Mouse (Mus musculus): ENCODE results near the gene Irf9. TPM values are rescaled to one million over a fixed set of nuclear protein-coding genes. Genes with fewer than 3 reads are reported as not detected.

Irf9 gene
- 24.2 and 24.8 TPM in 2 replicates for total RNA-seq (2021)
- long read RNA-seq, transcript Irf9-202 (9 exons, 2,459 nt): major isoform, 31 of 55 reads
- long read RNA-seq, transcript Irf9-203 (10 exons, 2,959 nt): minor isoform, 7 of 55 reads
- long read RNA-seq, partial matches to known transcripts: 7 of 55 reads
- long read RNA-seq, other reads (novel, unspliced or antisense): 9 of 55 reads

- no peak for DNase-seq
Observed at GRCm38 (mm10) chr14:55603271-55603632, at the start of gene Irf9. Irf9 (plus strand) TSS chr14:55603571.

- no peak for DNase-seq
Observed at GRCm38 (mm10) chr14:55554635-55555034, 48.7 kb upstream of the Irf9 start.

- DNase-seq: no peak
Observed at GRCm38 (mm10) chr14:55555788-55556187, 47.6 kb upstream of the Irf9 start.

GRCm38 (mm10) chr14:55557003-55557402 lies 46.4 kb upstream of the Irf9 start:
- DNase-seq: peak; percentile 77

- DNase-seq: no peak
Observed at GRCm38 (mm10) chr14:55557587-55557986, 45.8 kb upstream of the Irf9 start.

- DNase-seq: no peak
Observed at GRCm38 (mm10) chr14:55558740-55559448, 44.5 kb upstream of the Irf9 start.

GRCm38 (mm10) chr14:55559799-55560201 lies 43.6 kb upstream of the Irf9 start, which contains the start of gene Dcaf11:
Dcaf11 (plus strand) TSS chr14:55560006.
- peak; percentile 91 for DNase-seq

- peak; percentile 96 for DNase-seq
Observed at GRCm38 (mm10) chr14:55560202-55561073, 42.9 kb upstream of the Irf9 start, which contains the start of gene A730061H03Rik. A730061H03Rik (minus strand) TSS chr14:55560406.

GRCm38 (mm10) chr14:55561860-55562259 lies 41.5 kb upstream of the Irf9 start:
- no peak for DNase-seq

GRCm38 (mm10) chr14:55563249-55563648 lies 40.1 kb upstream of the Irf9 start:
- no peak for DNase-seq

GRCm38 (mm10) chr14:55565748-55566147 lies 37.6 kb upstream of the Irf9 start:
- no peak for DNase-seq

- DNase-seq: no peak
Observed at GRCm38 (mm10) chr14:55567496-55567895, 35.9 kb upstream of the Irf9 start.

GRCm38 (mm10) chr14:55570588-55570987 lies 32.8 kb upstream of the Irf9 start:
- DNase-seq: no peak

- DNase-seq: no peak
Observed at GRCm38 (mm10) chr14:55571760-55572159, 31.6 kb upstream of the Irf9 start.

- no peak for DNase-seq
Observed at GRCm38 (mm10) chr14:55575302-55575701, 28.1 kb upstream of the Irf9 start, which contains the start of gene Fitm1. Fitm1 (plus strand) TSS chr14:55575617.

GRCm38 (mm10) chr14:55575711-55576110 lies 27.7 kb upstream of the Irf9 start:
- no peak for DNase-seq

GRCm38 (mm10) chr14:55576376-55576775 lies 27.0 kb upstream of the Irf9 start:
- DNase-seq: no peak

GRCm38 (mm10) chr14:55577871-55578667 lies 25.3 kb upstream of the Irf9 start, which contains the start of gene Psme1:
Psme1 (plus strand) TSS chr14:55578123.
- peak; percentile 83 for DNase-seq

GRCm38 (mm10) chr14:55578668-55579269 lies 24.6 kb upstream of the Irf9 start:
- peak; percentile 80 for DNase-seq

- DNase-seq: no peak
Observed at GRCm38 (mm10) chr14:55579511-55580496, 23.6 kb upstream of the Irf9 start.
